Mouse (Mus musculus) urinary bladder, postnatal 14 days (tissue): Measurements from ENCODE around the gene Flot2.
"Not testable (repeated sequence)": the region's sequence is repeated elsewhere in the genome, so short reads cannot be mapped to it uniquely, and the experiment has no call there.

ENCODE experiments used
- DNase-seq: peaks from one replicate; pipeline ENCODE4 v3.0.0; 2021; ENCODE audit warnings: low spot score

The Flot2 gene

DNA sequence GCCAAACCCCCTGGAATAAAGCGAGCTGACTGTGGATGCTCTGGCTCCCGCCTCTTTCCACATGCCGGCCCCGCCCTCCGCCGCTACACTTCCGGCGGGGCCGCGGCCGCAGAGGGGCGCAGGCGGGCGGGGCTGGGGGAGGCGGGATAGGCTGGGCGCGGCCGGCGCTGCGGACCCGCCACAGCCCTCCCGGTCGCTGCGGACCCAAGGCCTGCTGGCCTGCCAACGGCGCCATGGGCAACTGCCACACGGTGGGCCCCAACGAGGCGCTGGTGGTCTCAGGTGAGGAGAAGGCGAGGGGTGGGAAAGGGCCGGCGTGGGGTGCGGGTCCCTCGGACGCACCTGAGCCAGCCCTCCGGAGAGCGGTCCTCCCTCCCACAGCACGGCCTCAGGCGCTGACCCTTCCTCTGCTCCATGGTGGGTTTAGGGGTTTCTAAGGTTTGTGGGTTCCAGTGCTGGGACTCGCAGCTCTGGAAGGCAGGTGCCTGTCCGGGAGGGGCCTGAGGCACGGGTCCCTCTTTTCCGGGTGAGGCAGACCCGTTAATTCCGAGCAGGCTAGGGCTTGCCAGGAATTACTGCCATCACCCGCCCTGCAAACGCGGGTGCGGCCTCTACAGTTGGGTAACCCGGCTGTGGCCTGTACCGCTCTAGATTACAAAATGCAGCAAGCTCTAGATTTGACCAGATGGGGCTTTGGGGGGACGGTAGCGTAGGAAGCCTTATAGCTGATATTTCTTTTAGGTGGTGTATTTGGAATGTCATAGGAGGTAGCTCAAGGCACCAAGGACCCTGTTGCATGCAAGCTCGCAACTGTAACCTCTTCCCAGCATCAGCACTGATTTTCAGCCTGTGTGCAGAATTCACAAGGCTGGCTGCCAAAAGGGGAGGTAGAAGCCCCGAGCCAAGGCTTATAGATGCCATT, at the start of gene Flot2:
Gene Flot2, plus strand, starts transcription at position 101 of the 922 bp plus-strand sequence.
- peak; percentile 78 for DNase-seq

DNA sequence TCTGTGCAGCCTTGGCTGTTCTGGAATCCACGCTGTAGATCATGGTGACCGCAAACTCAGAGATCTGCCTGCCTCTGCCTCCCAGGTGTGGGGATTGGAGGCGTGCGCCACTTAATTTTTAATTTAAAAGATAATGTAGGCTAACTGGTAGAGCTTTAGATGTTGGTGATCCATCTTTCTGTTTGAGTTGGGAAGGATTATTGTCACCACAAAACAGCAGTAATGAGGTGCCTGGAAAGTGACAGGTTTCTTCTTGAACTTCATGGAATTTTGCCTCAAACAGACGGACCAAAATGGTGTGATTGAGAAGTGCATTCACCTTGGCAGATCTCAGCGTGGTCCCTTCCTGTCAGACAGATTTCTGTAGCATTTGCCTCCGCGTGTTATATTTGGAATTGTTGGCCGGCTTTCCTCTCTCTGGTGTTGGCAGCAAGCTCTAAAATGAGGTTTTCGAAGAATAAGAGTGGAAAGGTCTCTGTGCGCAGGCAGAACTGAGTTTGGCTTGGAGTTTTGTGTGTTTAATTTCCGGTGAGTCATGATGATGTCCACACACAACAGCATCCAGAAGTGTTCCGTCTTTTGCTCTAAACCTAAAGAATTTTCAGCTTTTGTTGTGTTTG, 48.5 kb upstream of the Flot2 start:
- DNase-seq = no peak

DNA sequence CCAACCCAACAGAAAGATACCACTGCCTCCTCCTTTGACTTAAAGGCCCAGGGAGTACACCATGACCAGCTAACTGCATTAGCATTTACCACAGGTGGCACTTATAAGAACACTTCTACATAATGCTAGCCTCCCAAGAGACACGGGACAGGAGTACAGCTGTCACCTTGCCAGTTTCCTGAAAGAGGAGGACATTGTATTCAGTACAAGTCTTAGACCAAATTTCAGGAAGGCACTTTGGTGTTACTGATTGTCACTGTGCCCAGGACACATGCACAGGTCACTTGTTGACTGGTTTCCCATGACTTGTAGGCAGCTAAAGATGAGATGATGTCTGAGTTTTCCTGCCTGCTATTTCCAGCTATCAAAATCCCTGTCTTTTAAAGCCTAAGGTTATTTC, 42.2 kb upstream of the Flot2 start:
- DNase-seq = no peak

DNA sequence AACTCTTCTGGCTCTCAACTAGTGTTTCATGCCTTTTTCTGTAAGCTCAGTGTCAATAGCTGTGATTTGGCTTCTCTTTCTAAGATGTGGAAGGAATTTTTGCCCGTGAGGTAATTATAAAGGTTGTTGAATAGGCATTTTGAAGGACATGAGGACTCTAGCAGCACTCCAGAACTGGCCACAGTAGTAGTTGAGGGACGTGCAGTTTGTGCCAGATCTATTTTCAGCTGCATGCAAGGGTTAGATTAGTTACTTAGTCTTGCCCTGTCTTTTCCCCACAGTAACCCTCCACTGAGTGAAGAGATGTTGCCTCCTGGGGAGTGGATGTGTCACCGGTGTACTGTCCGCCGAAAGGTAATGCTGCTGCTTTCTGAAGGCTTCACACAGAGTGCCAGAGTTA, 31.3 kb upstream of the Flot2 start:
- no peak for DNase-seq

DNA sequence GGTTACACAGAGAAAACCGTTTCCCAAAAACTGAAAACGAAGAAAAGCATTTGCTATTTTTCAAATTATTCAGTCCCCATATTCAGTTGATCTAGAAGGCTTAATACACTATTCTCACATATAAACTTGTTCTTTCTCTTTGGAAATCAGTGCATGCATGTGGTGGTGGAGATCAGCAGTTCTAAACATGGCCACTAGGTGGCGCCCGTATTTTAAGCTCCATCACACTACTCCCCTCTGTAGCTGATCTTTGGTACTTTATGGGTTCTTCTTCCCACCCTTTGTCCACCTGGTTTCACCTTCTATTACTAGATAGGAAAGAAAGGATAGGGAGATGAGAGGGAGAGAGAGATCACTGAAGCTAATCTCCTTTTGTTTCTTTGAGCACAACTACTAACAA, 18.1 kb upstream of the Flot2 start:
- peak; percentile 71 for DNase-seq

DNA sequence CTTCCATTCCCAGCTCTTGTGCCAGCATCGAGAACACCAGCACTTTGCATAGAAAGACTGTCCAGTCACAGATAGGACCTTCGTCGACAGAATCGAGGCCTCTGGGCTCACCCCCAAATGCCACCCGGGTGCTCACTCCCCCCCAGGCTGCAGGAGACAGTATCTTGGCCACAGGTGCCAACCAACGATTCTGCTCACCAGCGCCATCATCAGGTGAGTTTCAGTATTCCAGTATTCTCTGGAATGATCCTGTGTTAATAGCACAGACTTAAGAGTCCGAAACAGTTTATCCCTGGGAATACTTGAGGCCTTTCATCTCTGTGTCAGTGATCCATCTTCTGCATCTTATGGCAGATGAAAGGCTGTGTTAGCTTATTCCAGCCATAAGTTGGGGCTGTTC, 14.1 kb upstream of the Flot2 start:
- no peak for DNase-seq

DNA sequence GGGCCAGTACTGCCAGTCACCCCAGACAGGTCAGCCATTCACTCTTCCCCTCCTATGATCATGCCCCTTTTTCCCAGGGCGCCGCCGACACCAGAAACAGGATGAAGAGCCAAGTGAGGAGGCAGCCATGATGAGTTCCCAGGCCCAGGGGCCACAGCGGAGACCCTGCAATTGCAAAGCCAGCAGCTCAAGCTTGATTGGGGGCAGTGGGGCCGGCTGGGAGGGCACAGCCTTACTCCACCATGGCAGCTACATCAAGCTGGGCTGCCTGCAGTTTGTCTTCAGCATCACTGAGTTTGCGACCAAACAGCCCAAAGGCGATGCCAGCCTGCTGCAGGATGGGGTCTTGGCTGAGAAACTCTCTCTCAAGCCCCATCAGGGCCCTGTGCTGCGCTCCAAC, 8.5 kb upstream of the Flot2 start:
- DNase-seq = no peak

DNA sequence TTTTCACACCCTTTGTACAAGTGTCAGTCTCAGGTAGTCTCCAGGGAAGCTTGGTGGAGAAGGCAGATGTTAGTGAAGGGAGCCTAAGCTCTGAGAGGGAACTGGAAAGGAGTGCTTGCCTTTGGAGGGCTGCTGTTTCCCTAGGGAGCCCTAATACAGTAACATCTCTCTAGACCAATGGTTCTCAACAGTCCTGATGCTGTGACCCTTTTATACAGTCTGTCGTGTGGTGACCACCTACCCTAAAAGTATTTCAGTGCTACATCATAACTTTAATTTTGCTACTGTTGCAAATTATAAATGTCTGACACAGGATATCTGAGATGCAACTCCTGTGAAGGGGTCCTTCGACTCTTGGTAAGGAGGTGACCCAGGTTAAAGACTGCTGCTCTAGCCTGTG, 7.1 kb upstream of the Flot2 start:
- no peak for DNase-seq

DNA sequence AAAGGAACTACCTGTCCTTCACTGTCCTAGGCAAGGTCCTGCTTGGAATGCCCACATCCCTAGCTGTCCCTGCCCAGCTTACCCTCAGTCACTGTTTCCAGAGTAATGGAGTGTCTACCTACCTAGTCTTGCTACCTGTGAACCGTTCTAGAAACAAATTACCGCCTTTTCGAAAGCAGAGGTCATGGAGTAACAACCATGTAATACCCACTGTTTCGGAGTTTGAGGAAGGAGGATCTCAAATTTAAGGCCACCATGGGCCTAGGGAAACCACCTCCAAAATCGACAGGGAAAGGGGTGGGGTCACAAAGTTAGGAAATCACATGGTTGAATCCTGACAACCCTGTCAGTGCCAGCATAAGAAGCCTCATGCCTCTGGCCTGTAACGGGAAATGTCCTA, 6.3 kb upstream of the Flot2 start:
- DNase-seq = no peak

DNA sequence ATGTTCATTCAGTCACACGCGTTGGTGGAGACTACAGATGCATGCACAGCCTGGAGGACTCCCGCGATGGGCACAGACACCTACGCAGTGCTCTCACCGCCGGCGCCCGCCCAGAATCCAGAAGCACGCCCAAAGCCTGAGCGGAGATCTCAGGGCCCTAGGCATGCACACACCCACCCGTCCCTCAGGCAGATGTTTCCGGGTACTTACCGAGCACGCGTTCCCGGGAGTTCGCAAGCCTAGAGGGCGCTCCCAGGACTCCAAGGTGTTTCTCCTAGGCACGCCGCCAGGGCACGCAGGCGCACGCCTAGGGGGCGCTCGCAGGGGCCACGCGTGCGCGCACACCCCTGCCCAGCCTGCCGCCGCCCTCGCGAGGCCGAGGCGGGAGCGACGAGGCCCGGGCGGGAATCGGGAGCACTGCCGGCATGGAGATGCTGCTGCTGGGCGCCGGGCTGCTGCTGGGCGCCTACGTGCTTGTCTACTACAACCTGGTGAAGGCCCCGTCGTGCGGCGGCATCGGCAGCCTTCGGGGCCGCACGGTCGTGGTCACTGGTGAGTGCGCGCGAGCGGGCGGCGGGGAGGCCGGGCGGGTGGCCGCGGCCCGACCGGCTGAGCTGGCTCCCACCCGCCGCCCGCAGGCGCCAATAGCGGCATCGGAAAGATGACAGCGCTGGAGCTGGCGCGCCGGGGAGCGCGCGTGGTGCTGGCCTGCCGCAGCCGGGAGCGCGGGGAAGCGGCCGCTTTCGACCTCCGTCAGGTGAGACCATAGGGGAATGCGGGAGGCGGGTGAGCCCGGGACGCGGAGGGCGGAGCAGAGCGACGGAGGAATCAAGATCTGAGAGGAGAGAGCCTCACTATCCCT, 5.6 kb upstream of the Flot2 start, which contains the start of gene Dhrs13:
Gene Dhrs13, plus strand, starts transcription at position 334 of the 862 bp plus-strand sequence.
- peak; percentile 95 for DNase-seq

DNA sequence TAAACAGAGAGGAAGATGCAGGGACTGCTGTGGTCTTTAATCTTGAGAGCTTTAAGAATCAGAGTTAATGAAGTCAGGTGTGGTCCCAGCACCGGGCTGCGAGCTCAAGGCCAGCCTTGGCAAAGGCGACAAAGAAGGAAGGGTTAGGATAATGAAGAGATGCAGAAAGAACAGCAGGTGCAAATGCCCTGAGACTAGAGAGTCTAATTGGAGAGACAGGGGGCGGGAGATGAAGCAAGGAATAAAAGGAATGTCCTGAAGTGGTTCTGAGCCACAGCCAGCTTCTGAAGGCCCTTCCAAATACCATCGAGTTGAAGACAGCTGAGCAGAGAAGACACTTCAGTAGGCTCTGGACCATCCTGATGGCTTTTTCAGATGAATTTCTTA, 4.9 kb upstream of the Flot2 start:
- no peak for DNase-seq

DNA sequence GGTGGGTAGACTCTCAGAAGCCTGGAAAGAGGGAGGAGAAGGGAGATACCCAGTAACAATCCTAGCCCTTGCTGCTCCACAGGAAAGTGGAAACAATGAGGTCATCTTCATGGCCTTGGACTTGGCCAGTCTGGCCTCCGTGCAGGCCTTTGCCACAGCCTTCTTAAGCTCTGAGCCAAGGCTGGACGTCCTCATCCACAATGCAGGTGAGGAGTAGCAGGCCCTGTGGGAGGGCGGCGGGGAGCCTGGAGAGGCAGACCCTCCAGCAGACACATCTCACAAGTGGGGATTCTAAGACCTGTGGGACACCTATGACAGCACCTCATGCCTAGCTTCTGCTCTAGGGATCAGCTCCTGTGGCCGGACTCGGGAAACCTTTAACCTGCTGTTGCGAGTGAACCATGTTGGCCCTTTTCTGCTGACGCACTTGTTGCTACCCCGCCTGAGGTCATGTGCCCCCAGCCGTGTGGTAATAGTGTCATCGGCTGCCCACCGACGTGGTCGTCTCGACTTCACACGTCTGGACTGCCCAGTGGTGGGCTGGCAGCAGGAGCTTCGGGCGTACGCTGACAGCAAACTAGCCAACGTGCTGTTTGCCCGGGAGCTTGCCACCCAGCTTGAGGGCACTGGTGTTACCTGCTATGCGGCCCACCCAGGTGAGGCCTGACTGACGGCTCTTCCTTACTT, 3.7 kb upstream of the Flot2 start:
- no peak for DNase-seq

DNA sequence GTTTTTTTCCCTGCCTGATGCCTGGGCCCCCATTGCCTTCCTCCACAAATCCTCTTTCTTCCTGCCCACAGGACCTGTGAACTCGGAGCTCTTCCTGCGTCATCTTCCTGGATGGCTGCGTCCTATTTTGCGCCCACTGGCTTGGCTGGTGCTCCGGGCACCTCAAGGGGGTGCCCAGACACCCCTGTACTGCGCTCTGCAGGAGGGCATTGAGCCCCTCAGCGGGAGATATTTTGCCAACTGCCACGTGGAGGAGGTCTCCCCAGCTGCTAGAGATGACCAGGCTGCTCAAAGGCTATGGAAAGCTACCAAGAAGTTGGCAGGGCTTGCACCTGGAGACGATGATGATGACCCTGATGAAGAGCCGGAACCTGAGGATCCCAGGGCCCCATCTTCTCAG, 940 bp upstream of the Flot2 start:
- no peak for DNase-seq

DNA sequence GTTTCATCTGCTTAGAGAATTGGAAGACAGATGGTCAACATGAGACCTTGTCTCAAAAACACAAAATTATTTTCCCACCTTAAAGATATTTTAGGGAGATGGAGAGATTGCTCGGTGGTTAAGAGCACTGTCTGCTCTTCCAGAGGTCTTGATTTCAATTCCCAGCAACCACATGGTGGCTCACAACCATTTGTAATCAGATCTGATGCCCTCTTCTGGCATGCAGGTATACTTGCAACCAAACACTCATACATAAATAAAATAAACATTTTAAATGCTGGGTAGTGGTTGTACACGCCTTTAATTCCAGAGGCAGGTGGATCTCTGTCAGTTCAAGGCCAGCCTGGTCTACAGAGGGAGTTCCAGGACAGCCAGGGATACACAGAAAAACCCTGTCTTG, 3.1 kb downstream of the Flot2 start:
- DNase-seq = no peak

DNA sequence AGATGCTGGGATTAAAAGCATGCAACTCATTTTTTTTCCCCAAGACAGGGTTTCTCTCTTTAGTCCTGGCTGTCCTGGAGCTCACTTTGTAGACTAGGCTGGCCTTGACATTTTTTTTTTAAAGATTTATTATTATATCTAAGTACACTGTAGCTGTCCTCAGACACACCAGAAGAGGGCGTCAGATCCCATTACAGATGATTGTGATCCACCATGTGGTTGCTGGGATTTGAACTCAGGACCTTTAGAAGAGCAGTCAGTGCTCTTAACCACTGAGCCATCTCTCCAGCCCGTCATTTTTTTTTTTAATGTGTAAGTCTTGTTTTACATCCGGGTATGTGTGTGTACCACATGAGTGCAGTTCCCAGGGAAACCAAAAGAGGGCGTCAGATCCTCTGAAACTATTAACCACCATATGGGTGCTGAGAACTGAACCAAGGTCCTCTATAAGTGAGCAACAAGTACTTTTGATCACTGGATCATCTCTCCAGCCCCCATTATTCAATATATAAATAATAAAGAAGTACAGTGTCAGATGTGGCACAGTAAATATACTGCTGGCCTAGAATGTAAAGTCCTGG, 4.6 kb downstream of the Flot2 start:
- not testable (repeated sequence) for DNase-seq

DNA sequence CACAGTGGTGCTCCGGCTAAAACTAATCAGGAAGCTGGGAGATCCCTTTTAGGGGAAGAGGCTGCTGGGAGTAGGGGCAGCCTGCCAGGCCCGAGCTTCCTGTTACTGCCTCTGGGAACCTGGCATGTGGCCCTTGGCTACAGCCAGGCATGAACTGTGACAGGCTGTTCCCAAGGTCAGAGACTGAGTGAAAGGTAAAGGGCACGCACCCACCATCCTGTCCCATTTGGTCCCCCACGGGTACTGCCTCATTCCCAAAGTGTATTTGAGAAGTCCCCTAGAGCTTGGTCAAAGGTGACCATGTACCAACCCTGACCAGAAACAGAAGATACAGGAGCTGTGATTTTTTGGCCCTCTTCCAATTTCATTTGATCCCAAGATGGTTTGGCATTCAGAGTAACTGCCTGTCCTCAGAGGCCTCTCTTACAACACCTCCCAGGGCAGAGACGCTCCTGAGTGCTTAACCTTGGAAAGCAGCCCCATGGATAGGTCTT, 7.1 kb downstream of the Flot2 start:
- DNase-seq = peak; percentile 69

DNA sequence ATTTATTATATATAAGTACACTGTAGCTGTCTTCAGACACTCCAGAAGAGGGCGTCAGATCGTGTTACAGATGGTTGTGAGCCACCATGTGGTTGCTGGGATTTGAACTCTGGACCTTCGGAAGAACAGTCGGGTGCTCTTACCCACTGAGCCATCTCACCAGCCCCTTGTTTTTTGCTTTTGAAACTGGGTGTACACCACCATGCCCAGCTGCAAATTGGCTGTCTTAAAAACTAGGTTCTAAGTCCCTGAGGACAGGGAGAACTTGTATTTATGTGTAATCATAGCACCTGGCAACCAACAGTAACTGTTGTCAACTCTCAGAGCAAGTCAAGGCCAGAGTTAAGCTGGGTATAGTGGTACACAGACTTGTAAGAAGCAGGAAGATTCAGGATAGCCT, 10.9 kb downstream of the Flot2 start:
- not testable (repeated sequence) for DNase-seq

DNA sequence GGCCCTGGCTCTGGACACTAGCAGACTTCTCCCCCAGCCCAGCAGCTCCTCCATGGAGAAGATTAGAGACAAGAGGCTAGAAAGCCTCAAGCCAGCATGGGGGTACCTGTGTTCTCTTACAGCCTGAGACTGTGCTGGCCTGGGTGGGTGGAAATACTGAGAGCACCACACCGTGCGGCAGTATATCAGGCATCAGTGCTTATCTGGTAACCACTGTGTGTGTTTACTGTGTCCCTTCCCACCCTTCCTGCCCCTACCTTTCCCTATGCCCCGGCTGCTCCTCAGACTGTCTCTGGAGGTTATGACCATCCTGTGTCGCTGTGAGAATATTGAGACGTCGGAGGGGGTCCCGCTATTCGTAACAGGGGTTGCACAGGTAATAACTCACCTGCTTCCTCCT, 15.3 kb downstream of the Flot2 start:
- DNase-seq = no peak

DNA sequence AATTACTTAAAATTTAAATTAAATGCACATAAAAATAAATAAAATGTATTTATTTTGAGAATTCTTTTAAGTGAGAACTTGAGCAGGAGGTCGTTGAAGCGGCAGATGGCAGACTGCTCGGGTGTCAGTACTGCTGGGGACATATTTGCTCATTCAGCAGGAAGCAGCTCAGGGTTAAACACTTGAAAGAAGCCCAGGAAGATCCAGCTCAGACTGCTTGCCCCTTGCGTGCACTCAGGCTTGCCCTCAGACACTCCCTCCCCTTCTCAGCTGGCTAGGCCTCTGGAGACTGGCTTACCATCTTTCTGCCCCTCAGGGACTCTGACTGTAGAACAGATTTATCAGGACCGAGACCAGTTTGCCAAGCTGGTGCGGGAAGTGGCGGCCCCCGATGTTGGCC, 19.2 kb downstream of the Flot2 start:
- DNase-seq = no peak

DNA sequence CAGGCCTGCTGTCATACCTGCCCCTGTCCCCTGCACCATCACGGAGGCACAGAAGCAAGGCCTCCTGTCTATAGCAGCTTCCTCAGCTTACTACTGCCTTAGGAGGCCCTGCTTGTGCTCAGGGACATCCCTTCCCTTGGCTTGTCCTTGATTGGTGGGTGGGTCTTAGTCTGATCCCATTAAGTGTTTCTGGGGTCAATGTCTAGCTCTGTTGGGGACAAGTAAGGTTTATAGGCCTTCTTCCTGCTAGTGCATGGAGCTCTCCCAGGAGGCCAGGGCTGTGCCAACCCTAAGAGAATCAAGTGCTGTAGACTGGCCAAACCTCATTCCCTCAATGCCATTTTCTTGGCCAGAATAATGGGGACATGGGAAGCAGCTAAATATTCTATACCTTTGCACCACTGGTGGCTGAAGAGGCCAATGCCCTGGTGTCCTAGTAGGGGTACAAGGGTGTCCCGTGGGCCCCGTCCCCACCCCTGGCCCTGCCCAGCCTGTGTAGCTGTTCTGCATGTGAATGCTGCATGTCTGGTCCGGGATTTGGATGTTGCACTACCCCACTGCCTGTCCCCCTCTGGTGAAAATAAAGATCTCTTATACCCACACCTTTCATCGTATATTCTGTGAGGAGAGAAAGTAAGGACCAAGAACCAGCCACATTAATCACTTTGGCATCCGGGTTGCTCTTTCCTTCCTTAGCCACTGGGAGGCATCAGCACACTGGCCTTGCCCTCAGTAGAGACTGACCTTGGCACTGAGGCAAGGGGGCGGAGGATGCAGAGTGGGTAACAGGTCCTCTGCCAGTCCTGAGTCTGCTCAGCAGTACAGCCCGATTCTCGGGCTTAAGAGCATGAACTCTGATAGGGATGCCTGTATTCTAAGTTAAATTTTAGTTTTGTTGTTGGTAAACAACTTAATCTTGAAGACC, 22.4 kb downstream of the Flot2 start:
- DNase-seq = peak; percentile 75
